Mouse (Mus musculus): ENCODE results near the gene Hist1h4j. TPM values are rescaled to one million over a fixed set of nuclear protein-coding genes. Genes with fewer than 3 reads are reported as not detected.
"Not testable (repeated sequence)": the region's sequence is repeated elsewhere in the genome, so short reads cannot be mapped to it uniquely, and the experiment has no call there.

The Hist1h4j gene
- total and polyA plus RNA-seq, 3 experiments: 1.8 to 936 (median 27.8) TPM

- Histone ChIP-seq H3K4me2 (ENCODE audit: insufficient read depth, low read depth, poor library complexity, severe bottlenecking) (peak overlapping the region; percentile 91), H3K4me1 (ENCODE audit: control insufficient read depth in 1 of 2, insufficient read depth in 2 of 2) (peaks cover 2 to 28% of the 10 kb centered on the region in 2 experiments; a peak in 2 of 4 replicates), H3K4me3 (replicated peaks in 1 of 3; ENCODE audit: low read depth in 2 of 3, low read length in 2 of 3, poor library complexity in 1 of 3) (peak overlapping the region; percentile 28 to 63 (median 41)), H3K27ac (ENCODE audit: insufficient read depth, low read depth) (peak overlapping the region; percentile 90), H3K9ac (ENCODE audit: insufficient read depth, low read depth) (peak overlapping the region; percentile 67)
- in situ Hi-C loops (cut with MboI; ENCODE audit: low pct_ligation_motif_present, low pct_unique_long_range_greater_than_20kb, low sequenced_read_pairs): loop anchor here (25.0 kb wide), 2 partner anchors 216 to 334 kb away; partner anchors contain the start of gene Zfp184
- H3K27me3 ChIP-seq (replicated peaks); H3K9me3 ChIP-seq (replicated peaks; ENCODE audit: low read length); H3K36me3 ChIP-seq (replicated peaks in 1 of 2; ENCODE audit: control insufficient read depth in 1 of 2, insufficient read depth in 1 of 2, low read length in 1 of 2); dilution Hi-C loops (cut with MboI; ENCODE audit: extremely low pct_ligation_motif_present, extremely low pct_unique_long_range_greater_than_20kb, low sequenced_read_pairs); H3K79me2 ChIP-seq (replicated peaks; ENCODE audit: control insufficient read depth, extremely low read depth, insufficient read depth, poor library complexity, severe bottlenecking): not testable (repeated sequence)
- TF ChIP-seq UBTF (IDR thresholded peaks at IDR 0.05; ENCODE audit: low read depth, low read length) (0 out of 2 replicates have a peak, but pooled peaks have one; percentile 61), POLR2A (IDR thresholded peaks at IDR 0.05; ENCODE audit: low read depth, low read length) (peak; percentile 34; the same call in 1 of the 2 replicates), NELFE (IDR thresholded peaks at IDR 0.05; ENCODE audit: low read depth, low read length) (peak; percentile 56; the same call in 1 of the 2 replicates)
- DNase-seq (ENCODE audit: extremely low read depth): peak; percentile 65
Measured at GRCm38 (mm10) chr13:21721107-21721756, 13.6 kb upstream of the Hist1h4j start.

- H3K4me3 ChIP-seq (replicated peaks in 1 of 3; ENCODE audit: low read depth in 2 of 3, low read length in 2 of 3, poor library complexity in 1 of 3): peak within 1 kb of the TSS; percentile 28 to 63 (median 41)
- H3K9me3 ChIP-seq (replicated peaks; ENCODE audit: low read length); H3K27me3 ChIP-seq (replicated peaks); dilution Hi-C loops (cut with MboI; ENCODE audit: extremely low pct_ligation_motif_present, extremely low pct_unique_long_range_greater_than_20kb, low sequenced_read_pairs); H3K36me3 ChIP-seq (replicated peaks in 1 of 2; ENCODE audit: control insufficient read depth in 1 of 2, insufficient read depth in 1 of 2, low read length in 1 of 2); H3K79me2 ChIP-seq (replicated peaks; ENCODE audit: control insufficient read depth, extremely low read depth, insufficient read depth, poor library complexity, severe bottlenecking): not testable (repeated sequence)
- peak within 1 kb of the TSS; percentile 95 for H3K27ac ChIP-seq (ENCODE audit: insufficient read depth, low read depth)
- peak; percentile 92 for DNase-seq (ENCODE audit: extremely low read depth)
- H3K4me1 ChIP-seq (ENCODE audit: control insufficient read depth in 1 of 2, insufficient read depth in 2 of 2): peaks cover 2 to 28% of the 10 kb centered on the region in 2 experiments; a peak in 2 of 4 replicates
- H3K4me2 ChIP-seq (ENCODE audit: insufficient read depth, low read depth, poor library complexity, severe bottlenecking): peak within 1 kb of the TSS; percentile 91
- TF ChIP-seq MYC (IDR thresholded peaks at IDR 0.05; ENCODE audit: low read depth, low read length): peak; percentile 71; the same call in 1 of the 2 replicates
- TF ChIP-seq IRF4 (IDR thresholded peaks at IDR 0.05; ENCODE audit: low read depth, low read length): peak; percentile 58; the same call in 1 of the 2 replicates
- TF ChIP-seq E2F4 (IDR thresholded peaks at IDR 0.05; ENCODE audit: insufficient replicate concordance, low read depth, low read length): peak; percentile 98
- TF ChIP-seq UBTF (IDR thresholded peaks at IDR 0.05; ENCODE audit: low read depth, low read length): peak; percentile 95
- TF ChIP-seq MEF2A (IDR thresholded peaks at IDR 0.05; ENCODE audit: borderline replicate concordance, low read depth, low read length): peak; percentile 64; the same call in 1 of the 2 replicates
- peak; percentile 99 for TF ChIP-seq ZMIZ1 (IDR thresholded peaks at IDR 0.05; ENCODE audit: low read depth, low read length)
- peak; percentile 66 for TF ChIP-seq HCFC1 (IDR thresholded peaks at IDR 0.05; ENCODE audit: low read depth, low read length)
- peak; percentile 63; the same call in 1 of the 2 replicates for TF ChIP-seq MXI1 (IDR thresholded peaks at IDR 0.05; ENCODE audit: low read depth, low read length)
- peak; percentile 99; the same call in 1 of the 2 replicates for TF ChIP-seq POLR2AphosphoS2 (IDR thresholded peaks at IDR 0.05; ENCODE audit: low read depth, low read length)
- TF ChIP-seq NELFE (IDR thresholded peaks at IDR 0.05; ENCODE audit: low read depth, low read length): peak; percentile 99
- 0 out of 2 replicates have a peak, but pooled peaks have one; percentile 30 for TF ChIP-seq ETS1 (conservative IDR thresholded peaks at IDR 0.05; ENCODE audit: low read depth, low read length)
- 0 out of 2 replicates have a peak, but pooled peaks have one; percentile 25 for TF ChIP-seq BHLHE40 (IDR thresholded peaks at IDR 0.05; ENCODE audit: low read depth, low read length)
- TF ChIP-seq TCF12 (IDR thresholded peaks at IDR 0.05; ENCODE audit: low read depth, low read length): peak; percentile 82
- TF ChIP-seq TBP (conservative IDR thresholded peaks at IDR 0.05; ENCODE audit: low read depth, low read length): peak; percentile 99
- TF ChIP-seq POLR2A (IDR thresholded peaks at IDR 0.05; ENCODE audit: low read depth, low read length): peak; percentile 92
- TF ChIP-seq SIN3A (IDR thresholded peaks at IDR 0.05; ENCODE audit: low read length): peak; percentile 88
- TF ChIP-seq NRF1 (IDR thresholded peaks at IDR 0.05; ENCODE audit: low read depth, low read length): peak; percentile 78
- TF ChIP-seq KAT2A (IDR thresholded peaks at IDR 0.05; ENCODE audit: insufficient replicate concordance, low read length): 0 out of 2 replicates have a peak, but pooled peaks have one; percentile 51
- peak; percentile 96 for TF ChIP-seq CHD2 (IDR thresholded peaks at IDR 0.05; ENCODE audit: low read length)
- peak; percentile 89 for TF ChIP-seq RCOR1 (conservative IDR thresholded peaks at IDR 0.05; ENCODE audit: low read depth, low read length)
- TF ChIP-seq MAFK (IDR thresholded peaks at IDR 0.05; ENCODE audit: insufficient replicate concordance, low read length): peak; percentile 69; the same call in 1 of the 2 replicates
- peak; percentile 85 for TF ChIP-seq MAX (IDR thresholded peaks at IDR 0.05; ENCODE audit: low read length)
- peak within 1 kb of the TSS; percentile 80 for H3K9ac ChIP-seq (ENCODE audit: insufficient read depth, low read depth)
- in situ Hi-C loops (cut with MboI; ENCODE audit: low pct_ligation_motif_present, low pct_unique_long_range_greater_than_20kb, low sequenced_read_pairs): loop anchor here (25.0 kb wide), 2 partner anchors 215 to 335 kb away; partner anchors contain the start of gene Zfp184
Measured at GRCm38 (mm10) chr13:21721757-21722372, 13.0 kb upstream of the Hist1h4j start, which contains the start of gene Hist1h2bm. Hist1h2bm (plus strand) TSS chr13:21722044.

All from CH12.LX (cell line).